Mouse (Mus musculus) kidney, postnatal 25 days (tissue): Measurements from ENCODE around the gene Olfr433.
"Not testable (repeated sequence)": the region's sequence is repeated elsewhere in the genome, so short reads cannot be mapped to it uniquely, and the experiment has no call there.

ENCODE experiments used
- DNase-seq, 2 experiments: peaks; one replicate each; pipeline ENCODE4 v3.0.0; 2021; ENCODE audit warnings: mixed read lengths in 2 of 2

Olfr433 gene

GRCm38 (mm10) chr1:174040523-174041177, at the start of gene Olfr433:
Gene Olfr433, plus strand, starts transcription at chr1:174040705.
- DNase-seq = peak; percentile 61 to 75

- DNase-seq = no peak
Measured at GRCm38 (mm10) chr1:173995003-173995402, 45.5 kb upstream of the Olfr433 start.

GRCm38 (mm10) chr1:174004352-174005109, 36.0 kb upstream of the Olfr433 start:
- not testable (repeated sequence) for DNase-seq

GRCm38 (mm10) chr1:174007050-174007449, 33.5 kb upstream of the Olfr433 start:
- DNase-seq = not testable (repeated sequence)

GRCm38 (mm10) chr1:174031698-174032097, 8.8 kb upstream of the Olfr433 start, which contains the start of gene Ifi205:
Gene Ifi205, minus strand, starts transcription at chr1:174031810.
- DNase-seq = no peak

- DNase-seq = no peak
Measured at GRCm38 (mm10) chr1:174035841-174036240, 4.7 kb upstream of the Olfr433 start.

GRCm38 (mm10) chr1:174038480-174038879, 2.0 kb upstream of the Olfr433 start:
- no peak for DNase-seq

- DNase-seq = peak in 1 of 2 experiments; percentile 24
Measured at GRCm38 (mm10) chr1:174042091-174042884, 1.8 kb downstream of the Olfr433 start.

GRCm38 (mm10) chr1:174044431-174044830, 3.9 kb downstream of the Olfr433 start:
- no peak for DNase-seq

- not testable (repeated sequence) for DNase-seq
Measured at GRCm38 (mm10) chr1:174048227-174048626, 7.7 kb downstream of the Olfr433 start.

GRCm38 (mm10) chr1:174048893-174049292, 8.4 kb downstream of the Olfr433 start, which contains the start of gene Olfr432:
Gene Olfr432, plus strand, starts transcription at chr1:174049205.
- no peak for DNase-seq

GRCm38 (mm10) chr1:174049357-174049756, 8.9 kb downstream of the Olfr433 start:
- not testable (repeated sequence) for DNase-seq

GRCm38 (mm10) chr1:174050532-174050931, 10.0 kb downstream of the Olfr433 start:
- DNase-seq = no peak

- no peak for DNase-seq
Measured at GRCm38 (mm10) chr1:174051515-174051914, 11.0 kb downstream of the Olfr433 start.

GRCm38 (mm10) chr1:174051931-174052536, 11.5 kb downstream of the Olfr433 start:
- DNase-seq = no peak

GRCm38 (mm10) chr1:174052981-174053380, 12.5 kb downstream of the Olfr433 start:
- DNase-seq = no peak

- no peak for DNase-seq
Measured at GRCm38 (mm10) chr1:174055248-174055647, 14.7 kb downstream of the Olfr433 start.

- DNase-seq = no peak
Measured at GRCm38 (mm10) chr1:174066305-174066704, 25.8 kb downstream of the Olfr433 start, which contains the start of gene Olfr430. Gene Olfr430, plus strand, starts transcription at chr1:174066605.

GRCm38 (mm10) chr1:174084031-174084430, 43.5 kb downstream of the Olfr433 start, which contains the start of gene Olfr429:
Gene Olfr429, plus strand, starts transcription at chr1:174084331.
- DNase-seq = no peak
